Mouse (Mus musculus) retina, embryonic 14.5 days (tissue): ENCODE data around the gene Ptk7.
A peak's percentile ranks its signal among the peaks of the same experiment; 100 is the strongest.

Source experiments
- DNase-seq: peaks from one replicate; pipeline ENCODE4 v3.0.0-alpha.2; 2015; ENCODE audit warnings: low spot score

The Ptk7 gene

DNA sequence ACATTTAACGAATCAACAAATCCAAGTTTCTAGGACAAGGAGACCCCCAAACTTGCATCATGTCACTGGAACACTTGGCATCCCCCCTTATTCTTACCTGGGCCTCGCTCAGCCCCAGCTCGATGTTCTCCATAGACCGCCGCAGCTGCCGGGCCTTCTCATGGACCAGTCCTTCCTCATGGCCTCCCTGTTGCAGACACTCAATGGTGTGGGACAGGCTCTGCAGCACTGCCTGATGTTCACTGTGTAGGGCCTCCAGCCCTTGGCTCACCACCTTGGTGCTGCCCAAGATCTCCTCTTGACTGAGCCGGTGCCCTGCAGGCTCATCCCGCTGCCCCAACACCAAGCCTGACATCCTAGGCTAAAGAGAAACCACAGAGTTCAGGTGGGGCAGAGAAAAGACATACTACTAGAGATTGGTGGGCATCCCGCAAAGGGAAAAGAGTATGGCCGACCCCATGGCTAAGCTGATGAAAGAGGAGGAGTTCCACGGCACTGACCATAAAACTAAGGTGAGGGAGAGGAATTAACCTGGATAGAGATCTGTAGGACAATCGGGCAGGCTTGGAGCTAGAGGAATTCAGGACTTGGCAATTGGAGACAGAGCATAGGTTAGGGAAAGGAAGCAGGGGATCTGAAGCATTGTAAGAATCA, 15.0 kb upstream of the Ptk7 start:
- no peak for DNase-seq

DNA sequence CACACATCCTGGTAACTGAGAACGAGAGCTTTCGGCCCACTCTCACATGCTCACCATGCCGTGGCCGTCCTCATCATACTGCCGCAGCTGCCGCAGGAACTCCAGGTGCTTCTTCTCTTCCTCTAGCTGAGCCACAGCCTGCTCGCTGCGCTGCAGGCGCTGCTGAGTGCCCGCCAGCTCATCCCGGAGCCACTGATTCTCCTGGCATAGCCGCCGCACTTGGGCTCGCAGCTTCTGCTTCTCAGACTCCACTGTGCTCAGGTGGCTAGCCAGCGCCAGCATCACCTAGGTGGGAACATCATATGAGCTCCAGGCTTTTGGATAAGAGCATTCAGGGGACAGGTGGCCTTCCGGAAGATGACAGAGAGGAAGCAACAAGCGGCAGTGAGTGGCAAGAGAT, 12.8 kb upstream of the Ptk7 start:
- DNase-seq: no peak

DNA sequence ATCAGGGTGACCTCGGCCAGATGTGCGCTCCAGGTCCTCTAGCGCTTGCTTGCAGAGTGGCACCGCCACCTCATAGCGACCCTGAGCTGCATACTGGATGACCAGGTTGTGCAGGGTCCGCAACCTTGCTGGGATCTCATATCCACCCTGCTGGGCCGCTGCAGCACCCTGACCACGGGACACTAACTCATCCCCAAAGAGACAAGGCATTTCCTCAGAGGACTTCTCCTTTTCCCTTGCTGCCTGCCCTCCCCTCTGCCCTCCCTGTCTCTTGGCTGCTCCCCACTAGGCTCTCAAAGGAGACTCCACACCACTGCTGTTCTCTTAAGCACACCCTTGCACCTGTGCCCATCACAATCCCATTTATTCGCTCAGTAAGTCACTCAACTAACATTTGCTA, 10.6 kb upstream of the Ptk7 start:
- no peak for DNase-seq

DNA sequence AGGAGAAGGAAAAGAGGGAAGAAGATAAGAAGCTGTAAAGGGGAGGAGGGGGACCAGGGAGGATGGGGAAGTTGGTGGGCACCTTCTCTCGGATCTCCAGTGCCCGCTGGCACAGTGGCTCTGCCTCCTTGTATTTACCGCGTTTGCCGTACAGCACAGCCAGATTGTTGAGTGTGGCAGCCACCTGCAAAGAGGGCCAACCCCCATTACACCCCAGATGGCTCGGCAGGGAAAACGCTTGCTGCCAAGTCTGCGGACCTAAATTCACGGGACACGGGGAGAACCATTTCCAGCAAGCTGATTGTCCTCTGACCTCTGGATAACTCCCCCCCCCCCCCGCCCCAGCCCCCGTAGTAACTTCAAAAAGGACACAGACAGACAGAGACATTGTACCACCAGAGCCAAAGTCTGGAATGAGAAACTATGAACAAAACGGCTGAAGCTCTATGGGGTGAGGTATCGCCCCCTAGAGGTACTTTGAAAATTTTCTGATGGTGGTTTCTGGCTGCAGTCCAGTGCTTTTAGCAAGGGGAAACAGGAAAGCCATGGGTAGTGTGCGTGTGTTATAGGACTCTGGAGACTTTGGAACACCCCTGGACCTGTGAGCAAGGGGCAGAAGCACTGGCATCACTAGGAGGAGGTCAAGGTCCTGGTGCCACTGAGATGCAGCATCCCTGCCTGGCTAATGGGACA, 7.7 kb upstream of the Ptk7 start:
- DNase-seq: peak; percentile 88

DNA sequence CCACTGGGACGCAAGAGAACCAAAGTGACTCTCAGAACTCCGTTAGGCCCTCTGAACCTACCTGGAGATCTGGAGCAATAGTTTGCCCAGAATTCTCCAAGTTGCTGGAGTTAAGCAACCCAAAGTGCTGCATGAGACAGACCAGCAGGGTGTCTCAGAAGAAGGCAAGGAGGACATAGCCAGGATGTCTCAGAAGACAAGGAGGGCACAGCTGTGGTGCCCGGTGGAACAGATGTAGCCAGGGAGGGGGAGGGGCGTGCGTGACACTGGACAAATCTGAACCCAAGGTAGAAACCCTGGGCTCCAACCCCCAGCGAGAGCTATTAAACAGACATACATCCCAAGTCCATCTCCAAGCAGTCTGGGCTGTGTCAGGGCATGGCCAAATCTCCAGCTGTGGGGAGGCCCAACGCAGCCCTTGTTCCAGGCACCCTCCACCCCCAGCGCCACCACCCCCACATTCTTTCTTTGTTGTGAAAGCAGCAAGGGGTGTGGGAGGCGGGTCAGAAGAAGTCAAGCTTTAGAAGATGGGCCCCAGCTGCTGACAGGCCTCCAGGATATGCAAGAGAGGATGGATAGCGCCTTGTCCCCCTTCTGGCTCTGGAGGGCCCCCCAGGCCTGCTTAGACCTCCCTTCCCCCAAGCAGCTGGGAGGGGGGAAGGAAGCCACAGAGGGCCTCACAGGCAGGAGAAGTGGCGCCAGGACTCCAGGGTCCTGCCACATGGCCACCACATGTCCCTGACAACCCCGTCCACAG, 559 bp upstream of the Ptk7 start:
- peak; percentile 72 for DNase-seq

- no peak for DNase-seq
Measured at GRCm38 (mm10) chr17:46628471-46628790, 873 bp downstream of the Ptk7 start.

DNA sequence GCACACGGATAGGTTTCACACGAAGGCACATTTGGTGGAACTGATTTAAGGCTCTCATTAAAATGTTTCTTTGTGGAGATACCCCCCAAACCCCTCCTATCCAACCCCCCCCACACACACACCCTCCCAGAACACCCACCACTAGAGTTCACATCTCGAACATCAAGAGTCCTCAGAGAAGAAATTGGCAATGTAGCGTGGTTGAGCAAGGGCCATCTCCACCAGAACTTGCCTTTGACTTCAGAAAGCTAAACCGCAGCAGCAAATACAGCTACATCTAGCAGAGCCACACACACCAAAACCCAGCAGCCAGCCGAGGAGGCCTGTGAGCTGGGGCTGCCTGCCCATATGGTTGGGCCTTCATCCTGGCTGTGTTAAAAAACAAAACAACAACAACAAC, 1.9 kb downstream of the Ptk7 start:
- no peak for DNase-seq

- no peak for DNase-seq
Measured at GRCm38 (mm10) chr17:46624598-46624997, 4.7 kb downstream of the Ptk7 start.

DNA sequence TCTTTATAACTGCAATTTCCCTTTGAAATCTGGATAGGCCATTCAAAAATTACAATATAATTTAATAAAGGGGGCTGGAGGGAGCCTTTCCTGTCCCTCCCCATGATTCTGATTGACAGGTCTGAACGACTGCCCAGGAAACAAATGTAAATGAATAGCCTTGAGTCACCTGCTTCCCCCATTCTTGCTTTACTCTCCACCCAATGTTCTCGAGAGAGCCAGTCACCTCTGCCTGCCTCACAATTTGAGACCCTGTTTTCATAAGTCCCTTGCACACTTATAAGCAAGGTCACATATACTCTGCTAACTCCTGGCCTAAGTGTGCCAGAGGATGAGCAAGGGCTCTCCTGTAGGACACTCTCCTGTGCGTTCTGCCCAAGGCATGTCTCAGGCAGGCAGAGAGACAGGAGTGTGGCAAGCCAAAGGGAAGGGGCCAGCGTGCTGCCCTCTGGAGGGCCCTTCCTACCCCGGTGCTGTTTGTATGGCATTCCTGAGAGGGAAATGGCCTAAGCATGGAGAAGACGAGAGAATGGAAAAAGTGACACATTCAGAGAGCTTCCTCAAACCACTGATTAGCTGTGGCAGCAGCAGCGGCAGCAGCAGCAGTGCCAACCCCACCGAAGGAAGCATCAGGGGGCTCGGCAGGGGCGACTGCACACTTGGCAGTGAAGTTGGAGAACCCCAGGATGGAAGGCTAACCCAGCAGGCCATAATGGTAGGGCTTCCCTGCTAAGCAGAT, 5.3 kb downstream of the Ptk7 start:
- no peak for DNase-seq

GRCm38 (mm10) chr17:46622269-46622668, 7.0 kb downstream of the Ptk7 start:
- DNase-seq: no peak

GRCm38 (mm10) chr17:46621324-46621723, 8.0 kb downstream of the Ptk7 start:
- DNase-seq: no peak

DNA sequence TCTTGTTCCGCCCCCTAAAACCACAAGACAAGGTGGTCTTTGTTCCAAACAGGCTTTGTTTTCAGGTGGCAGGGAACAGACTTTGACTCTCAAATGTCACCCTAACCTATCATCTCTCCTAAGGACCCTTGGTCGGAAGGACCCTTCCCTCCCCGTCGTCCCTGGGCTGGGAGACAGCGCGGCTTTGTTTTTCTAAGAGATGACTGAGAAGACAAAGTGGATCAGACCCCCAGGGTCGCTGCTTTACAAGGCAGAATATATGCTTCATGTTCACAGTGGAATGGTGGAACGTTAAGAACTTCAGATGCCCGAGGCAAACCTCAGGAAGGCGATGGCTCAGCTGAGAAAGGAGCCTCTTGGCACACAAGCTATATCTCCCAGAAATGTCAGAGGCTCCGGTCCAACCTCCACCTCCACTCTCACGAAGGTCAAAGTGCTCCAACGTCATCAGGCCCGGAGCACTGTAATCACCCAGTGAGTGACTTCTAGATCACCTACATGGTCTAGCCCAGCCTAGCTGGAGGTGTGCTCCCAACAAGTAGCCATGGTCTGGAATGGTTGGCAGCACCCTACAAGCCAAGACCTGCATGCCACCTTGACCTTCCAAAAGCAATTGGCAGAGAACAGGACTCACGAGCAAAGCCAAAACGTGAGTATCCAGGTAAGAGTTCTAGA, 9.5 kb downstream of the Ptk7 start:
- no peak for DNase-seq

DNA sequence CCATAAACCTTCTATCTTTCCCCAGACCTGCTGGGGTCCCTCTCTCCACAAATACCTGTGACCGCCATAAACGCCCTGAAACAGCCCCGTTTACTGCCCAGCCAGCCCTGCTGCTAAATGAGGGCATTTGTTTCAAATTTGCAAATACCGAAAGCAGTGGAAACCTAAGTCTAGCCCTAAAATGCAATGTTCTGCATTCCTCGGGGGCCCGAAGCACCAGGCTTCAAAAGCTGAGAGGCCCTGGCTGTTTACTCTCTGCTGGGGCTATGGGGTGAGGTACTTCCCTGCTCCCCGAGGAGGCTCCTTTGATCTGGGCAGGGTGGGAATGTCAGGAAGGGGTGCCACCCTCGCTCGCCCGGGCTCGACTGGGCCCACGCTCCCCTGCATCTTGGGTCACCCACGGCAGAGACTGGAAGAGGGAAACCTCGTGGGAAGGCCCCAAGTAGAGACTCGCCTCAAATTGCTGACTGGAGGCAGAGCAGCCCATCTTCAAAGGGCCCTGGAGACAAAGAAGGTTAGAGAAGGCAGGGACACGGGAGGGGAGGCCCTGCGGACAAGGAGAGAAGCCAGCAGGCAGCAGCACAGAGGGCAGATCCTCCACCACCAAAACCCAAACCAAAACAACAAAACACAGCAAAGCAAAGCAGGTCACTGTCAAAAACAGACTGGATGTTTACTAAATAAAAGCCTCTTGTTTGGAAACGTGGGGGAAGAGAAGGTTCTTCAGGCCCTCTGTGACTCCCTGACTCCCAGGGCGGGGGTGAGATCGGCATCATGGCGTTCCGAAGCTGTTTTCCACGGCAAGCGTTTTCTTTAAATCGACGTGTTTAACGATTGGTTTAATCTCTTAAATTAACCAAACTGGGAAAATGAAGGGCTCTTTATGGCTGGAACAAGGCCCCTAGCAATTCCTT, 10.3 kb downstream of the Ptk7 start:
- peak; percentile 54 for DNase-seq

GRCm38 (mm10) chr17:46618394-46618768, 10.9 kb downstream of the Ptk7 start:
- DNase-seq: no peak

DNA sequence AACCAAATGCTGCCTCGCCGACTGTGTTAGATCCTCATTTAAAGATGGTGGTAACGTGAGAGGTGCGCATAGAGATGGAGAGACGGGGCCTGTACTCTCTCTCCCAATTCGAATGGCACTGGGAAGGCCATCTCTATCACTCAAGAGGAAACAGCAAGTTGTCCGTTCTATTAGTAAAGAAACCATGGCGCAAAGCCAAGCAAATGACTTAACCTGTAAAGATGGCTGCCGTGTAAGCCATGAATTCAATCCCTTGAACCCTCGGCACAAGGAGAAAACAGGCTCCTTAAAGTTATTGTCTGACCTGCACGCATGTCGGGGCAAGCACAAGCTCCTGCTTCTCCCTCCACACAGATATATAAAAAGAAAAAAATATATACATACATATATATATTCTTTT, 11.5 kb downstream of the Ptk7 start:
- no peak for DNase-seq

DNA sequence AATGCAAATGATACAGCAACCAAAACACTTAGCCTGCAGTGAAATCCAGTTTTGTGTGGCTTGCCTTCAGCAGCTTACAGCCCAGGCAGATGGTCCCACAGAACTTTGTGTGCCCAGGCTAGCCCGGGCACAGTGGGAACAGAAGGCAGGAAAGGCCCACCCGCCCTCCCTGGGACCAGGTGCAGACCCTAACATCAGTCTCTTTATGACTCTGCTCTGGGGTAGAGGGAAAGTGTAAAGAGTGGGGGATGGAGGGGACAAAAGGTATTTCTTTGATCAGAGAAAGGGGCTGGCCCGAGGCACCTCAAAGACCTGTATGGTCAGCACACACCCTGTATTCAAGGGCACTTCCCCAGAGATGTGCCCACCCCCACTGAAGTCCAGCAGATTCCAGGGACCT, 16.1 kb downstream of the Ptk7 start:
- no peak for DNase-seq

DNA sequence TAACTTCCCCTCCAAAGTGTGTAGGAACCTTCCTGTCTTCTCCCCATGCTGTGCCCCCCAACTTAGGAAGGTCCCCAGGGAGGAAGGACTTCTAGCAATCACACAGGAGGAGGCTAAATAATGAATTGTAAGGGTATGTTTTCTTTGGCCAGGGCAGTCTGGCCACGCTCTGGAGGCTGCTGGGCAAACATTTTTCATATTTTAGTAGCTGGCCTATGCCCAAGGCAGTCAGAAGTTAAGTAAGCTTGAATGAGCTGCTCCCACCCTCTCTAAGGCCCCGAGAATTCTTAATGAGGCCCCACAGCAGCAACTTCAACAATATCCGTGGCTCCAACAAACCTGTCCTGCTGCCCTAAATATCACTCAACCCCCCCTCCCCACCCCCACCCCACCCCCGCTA, 16.5 kb downstream of the Ptk7 start:
- DNase-seq: no peak

DNA sequence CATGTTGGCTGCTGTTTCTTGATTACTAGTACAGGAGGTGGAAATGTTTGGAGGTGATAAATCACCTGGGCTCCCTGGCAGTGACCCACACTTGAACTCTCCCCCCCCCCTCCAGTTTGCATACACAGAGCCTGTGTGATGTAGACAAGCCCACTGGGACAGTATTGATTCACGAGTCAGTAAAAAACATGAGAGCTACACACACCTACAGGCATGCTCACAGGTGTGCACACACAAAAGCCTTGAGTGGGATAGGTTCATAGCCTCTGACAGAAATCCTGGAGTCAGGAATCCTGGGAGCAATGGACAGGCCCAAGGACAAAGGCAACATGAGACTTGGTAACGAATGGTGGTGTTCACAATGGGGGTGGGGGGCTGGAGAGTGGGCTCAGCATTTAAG, 17.1 kb downstream of the Ptk7 start:
- no peak for DNase-seq

GRCm38 (mm10) chr17:46611316-46611715, 18.0 kb downstream of the Ptk7 start:
- no peak for DNase-seq

DNA sequence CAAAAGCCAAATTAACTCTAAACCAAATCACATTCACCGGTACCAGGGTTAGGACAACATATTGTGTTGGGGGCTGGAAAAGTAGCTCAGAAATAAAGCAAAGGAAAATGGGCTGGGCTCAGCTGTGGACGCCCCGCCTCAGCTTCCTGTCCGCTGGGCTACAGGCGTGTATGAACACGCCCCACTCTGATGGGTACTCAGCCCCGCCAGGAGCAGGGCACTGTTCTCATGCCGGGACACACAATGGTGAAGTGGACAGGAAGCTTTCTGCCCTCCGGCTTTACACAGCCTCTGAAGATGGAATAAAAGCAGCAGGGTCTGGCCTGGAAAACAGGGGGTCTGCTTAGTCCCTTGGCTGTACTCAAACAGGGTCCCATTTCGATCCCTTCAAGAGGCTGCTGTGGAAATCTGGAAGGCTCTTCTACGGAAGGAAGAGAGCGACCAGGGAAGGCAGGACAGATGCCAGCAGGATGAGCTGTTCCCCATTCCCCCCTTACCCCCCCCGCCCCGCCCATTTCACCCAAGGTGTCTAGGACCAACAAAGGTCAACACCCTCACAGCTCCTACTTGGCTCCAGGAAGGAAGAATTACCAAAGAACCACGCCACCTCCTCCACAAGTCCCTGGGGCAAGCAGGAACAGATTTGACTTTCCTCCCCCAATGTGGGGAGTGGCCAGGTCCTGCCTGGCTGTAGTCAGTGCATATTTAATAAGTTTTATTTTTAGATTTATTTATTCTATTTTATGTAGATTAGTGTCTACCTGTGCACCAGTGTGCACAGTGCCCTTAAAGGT, 19.4 kb downstream of the Ptk7 start:
- no peak for DNase-seq
